Mouse (Mus musculus) right cerebral cortex, adult 18-20 months (tissue): Measurements from ENCODE around the gene Tbp.
A peak's percentile ranks its signal among the peaks of the same experiment; 100 is the strongest.
"Not testable (repeated sequence)": the region's sequence is repeated elsewhere in the genome, so short reads cannot be mapped to it uniquely, and the experiment has no call there.

Experiments used
- DNase-seq: peaks from one replicate; pipeline ENCODE4 v3.0.0; 2022; ENCODE audit warnings: mixed read lengths

Tbp gene

GRCm38 (mm10) chr17:15543868-15544267 lies 44.2 kb downstream of the Tbp start:
- DNase-seq = not testable (repeated sequence)

GRCm38 (mm10) chr17:15546440-15546839 lies 46.8 kb downstream of the Tbp start:
- DNase-seq = no peak

GRCm38 (mm10) chr17:15549713-15550112 lies 50.0 kb downstream of the Tbp start:
- DNase-seq = no peak

- no peak for DNase-seq
These were observed 60.3 kb downstream of the Tbp start for GRCm38 (mm10) chr17:15559946-15560345.

GRCm38 (mm10) chr17:15564014-15564927 lies 64.6 kb downstream of the Tbp start, which contains the start of gene Prdm9:
TSS of gene Prdm9 (minus strand) at chr17:15564354.
- peak; percentile 99 for DNase-seq

GRCm38 (mm10) chr17:15564928-15565300 lies 65.2 kb downstream of the Tbp start:
- peak; percentile 10 for DNase-seq

- DNase-seq = no peak
These were observed 67.2 kb downstream of the Tbp start for GRCm38 (mm10) chr17:15566908-15567307.

- DNase-seq = no peak
These were observed 75.4 kb downstream of the Tbp start for GRCm38 (mm10) chr17:15575056-15575455.

GRCm38 (mm10) chr17:15577291-15577694 lies 77.6 kb downstream of the Tbp start:
- DNase-seq = peak; percentile 24
